Mouse (Mus musculus) neural tube, embryonic 11.5 days (tissue): Measurements from ENCODE around the gene Aatk. TPM values are rescaled to one million over a fixed set of nuclear protein-coding genes. Genes with fewer than 3 reads are reported as not detected.
A peak's percentile ranks its signal among the peaks of the same experiment; 100 is the strongest.

Experiments used
- ATAC-seq: fragments of 200-750 bp; cut with Nextera tagmentation; 2 replicates; pipeline ENCODE4 v1.8.0; 2017; ENCODE audit warnings: moderate number of reproducible peaks, mild to moderate bottlenecking, moderate TSS enrichment, moderate library complexity; ENCODE audit not compliant: insufficient read depth, low FRiP score, low TSS enrichment
- DNase-seq: peaks from one replicate; pipeline ENCODE4 v3.0.0-alpha.2; 2015; ENCODE audit warnings: low spot score
- H3K27ac ChIP-seq: fragments of 300-500 bp; sonication (generic); 2 replicates; pipeline ENCODE4 v1.5.1; 2014; ENCODE audit warnings: low read depth, mild to moderate bottlenecking, low read length
- H3K27me3 ChIP-seq: fragments of 300-500 bp; sonication (generic); 2 replicates; pipeline ENCODE4 v1.6.1; 2014; ENCODE audit warnings: mild to moderate bottlenecking, low read length, mixed read lengths; ENCODE audit not compliant: control insufficient read depth, insufficient read depth
- H3K36me3 ChIP-seq: fragments of 300-500 bp; sonication (generic); 2 replicates; pipeline ENCODE4 v1.6.1; 2014; ENCODE audit warnings: mild to moderate bottlenecking, low read length, moderate library complexity, mixed read lengths; ENCODE audit not compliant: control insufficient read depth, insufficient read depth
- H3K4me1 ChIP-seq: fragments of 300-500 bp; sonication (generic); 2 replicates; pipeline ENCODE4 v1.6.1; 2014; ENCODE audit warnings: low read length, mixed read lengths; ENCODE audit not compliant: control insufficient read depth, insufficient read depth
- H3K4me2 ChIP-seq: fragments of 300-500 bp; sonication (generic); 2 replicates; pipeline ENCODE4 v1.6.1; 2014; ENCODE audit warnings: low read depth, mild to moderate bottlenecking, moderate library complexity
- H3K4me3 ChIP-seq: fragments of 300-500 bp; sonication (generic); 2 replicates; pipeline ENCODE4 v1.5.1; 2014; ENCODE audit warnings: low read depth, low read length
- H3K9ac ChIP-seq: fragments of 300-500 bp; sonication (generic); 2 replicates; pipeline ENCODE4 v1.6.1; 2014; ENCODE audit warnings: mild to moderate bottlenecking, low read length
- H3K9me3 ChIP-seq: fragments of 300-500 bp; sonication (generic); 2 replicates; pipeline ENCODE4 v1.6.1; 2016; ENCODE audit warnings: low read length; ENCODE audit not compliant: control insufficient read depth
- WGBS: fragments of 180-500 bp; shearing (Covaris S2); extraction: QIAGEN DNeasy Blood & Tissue Kit; methylation state at CpG from one replicate; pipeline ENCODE4 v1.1.7; 2014; 5-methylcytosine and 5-hydroxymethylcytosine counted together
- polyA plus RNA-seq: library from polyadenylated mRNA; unstranded; fragments of >200 nt; fragmentation: Nextera tagmentation; extraction: Ambion mirVana; gene quantifications from 2 replicates; pipeline ENCODE4 v1.2.1, GENCODE M21; 2014

The Aatk gene
- polyA plus RNA-seq = 3.0 and 5.1 TPM in 2 replicates

DNA sequence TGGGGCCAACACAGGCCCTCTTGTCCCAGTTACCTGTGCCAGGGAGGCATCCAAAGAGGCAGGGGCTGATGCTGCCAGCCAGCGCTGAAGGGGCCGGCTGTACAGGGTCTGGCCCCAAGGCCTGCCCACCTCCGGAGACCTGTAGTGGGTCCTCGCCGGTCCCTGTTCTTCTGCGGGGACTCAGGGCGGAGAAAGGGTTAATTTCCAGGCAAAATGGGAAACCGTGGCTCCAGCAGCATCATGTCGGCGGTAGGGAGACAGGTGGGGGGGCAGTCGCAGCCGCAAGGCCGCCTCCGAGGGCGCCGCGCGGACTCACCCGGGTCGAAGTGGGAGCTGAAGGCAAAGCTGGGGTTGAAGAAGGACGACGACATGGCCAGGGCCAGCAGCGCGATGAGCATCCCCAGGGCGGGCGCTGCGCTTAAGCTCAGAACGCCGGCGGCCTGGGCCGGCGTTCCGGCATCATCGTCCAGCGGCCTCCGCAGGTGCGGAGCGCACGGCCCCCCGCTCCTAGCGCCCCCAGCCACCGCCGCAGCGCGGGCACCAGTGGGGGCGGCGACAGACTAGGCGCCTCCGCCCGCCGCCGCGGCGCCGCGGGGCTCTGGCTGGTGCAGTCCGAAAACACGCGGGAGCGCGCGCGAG is at the start of gene Aatk:
Gene Aatk, minus strand, starts transcription at position 615 of the 639 bp plus-strand sequence.
- H3K27ac ChIP-seq = peak within 1 kb of the TSS; percentile 49; the same call in 1 of the 2 replicates
- peak; percentile 59 for DNase-seq
- H3K9ac ChIP-seq = peak within 1 kb of the TSS; percentile 80
- 1% methylated on average over 56 of the region's 63 CpGs for WGBS
- H3K36me3 ChIP-seq = no peaks in the 10 kb centered on the region
- H3K4me1 ChIP-seq = peaks cover 10% of the 10 kb centered on the region
- H3K27me3 ChIP-seq = peaks cover 26% of the 10 kb centered on the region
- no peaks in the 10 kb centered on the region for H3K9me3 ChIP-seq
- ATAC-seq = no peak
- H3K4me3 ChIP-seq = peak within 1 kb of the TSS; percentile 65
- H3K4me2 ChIP-seq = peak within 1 kb of the TSS; percentile 98

DNA sequence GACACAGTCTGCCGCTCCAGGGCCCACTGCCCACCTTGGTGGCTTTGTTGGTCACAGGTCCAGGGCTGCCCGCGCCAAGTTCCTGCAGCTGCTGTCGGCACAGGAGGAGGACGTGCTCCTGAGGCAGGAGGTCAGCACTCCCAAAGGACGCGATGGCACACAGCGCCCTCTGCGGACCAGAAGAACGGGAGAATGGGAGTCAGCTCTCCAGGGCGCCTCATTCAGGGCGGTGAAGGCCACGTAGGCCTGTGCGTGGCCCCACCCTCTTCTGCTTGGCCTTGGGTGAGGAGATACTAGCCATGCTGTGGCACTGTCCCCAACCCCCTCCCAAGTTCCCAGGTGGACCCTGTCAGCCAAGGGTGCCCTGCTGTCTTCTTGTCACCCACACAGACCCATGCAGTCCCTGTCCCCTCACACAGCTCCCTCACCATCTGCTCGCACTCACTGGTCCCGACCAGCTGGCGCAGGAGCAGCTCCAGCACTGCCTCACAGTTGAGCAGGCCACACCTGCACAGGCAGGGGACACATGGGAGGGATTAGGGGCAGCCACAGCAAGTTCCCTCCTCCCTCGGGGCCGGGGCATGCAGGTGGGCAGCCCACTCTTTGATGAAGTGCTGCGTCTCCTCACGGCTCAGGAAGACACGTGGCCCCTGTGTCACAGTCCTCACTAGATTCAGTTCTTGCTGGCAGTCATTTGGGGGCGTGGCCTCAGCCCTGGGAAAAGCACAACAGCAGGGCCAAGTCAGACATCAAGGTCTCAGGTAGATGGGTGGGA is 46.0 kb upstream of the Aatk start:
- peaks cover 9% of the 10 kb centered on the region for H3K36me3 ChIP-seq
- H3K27ac ChIP-seq = no peak overlapping the region
- H3K4me2 ChIP-seq = no peak overlapping the region
- no peak for DNase-seq
- WGBS = 80% methylated on average over 23 of the region's 23 CpGs
- no peaks in the 10 kb centered on the region for H3K9me3 ChIP-seq
- H3K9ac ChIP-seq = no peak overlapping the region
- no peak for ATAC-seq
- H3K27me3 ChIP-seq = no peaks in the 10 kb centered on the region
- no peak overlapping the region for H3K4me3 ChIP-seq
- H3K4me1 ChIP-seq = peaks cover 5% of the 10 kb centered on the region

DNA sequence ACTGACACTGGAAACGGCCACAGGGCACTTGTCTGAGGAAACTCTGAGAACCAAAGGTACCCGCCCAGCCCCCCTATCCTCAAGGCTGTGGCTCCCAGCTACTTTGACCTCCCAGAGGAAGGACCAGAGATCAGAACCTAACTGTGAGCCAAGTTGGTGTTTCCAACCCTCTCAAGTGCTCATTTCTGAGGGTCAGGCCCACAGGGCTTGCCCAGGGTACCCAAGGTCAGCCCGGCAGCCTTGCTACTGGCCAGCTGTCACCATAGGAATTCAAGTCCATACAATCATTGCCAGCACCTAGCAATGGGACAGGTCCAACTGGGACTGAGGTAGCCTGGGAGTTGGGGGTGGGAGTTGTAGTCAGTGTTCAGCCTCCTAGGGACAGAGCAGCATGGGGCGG is 43.7 kb upstream of the Aatk start:
- H3K27ac ChIP-seq = no peak overlapping the region
- peaks cover 9% of the 10 kb centered on the region for H3K36me3 ChIP-seq
- H3K27me3 ChIP-seq = no peaks in the 10 kb centered on the region
- H3K9ac ChIP-seq = no peak overlapping the region
- H3K4me1 ChIP-seq = peaks cover 4% of the 10 kb centered on the region
- ATAC-seq (no peak), DNase-seq (no peak)
- WGBS = 93% methylated on average over 4 of the region's 4 CpGs
- no peaks in the 10 kb centered on the region for H3K9me3 ChIP-seq
- no peak overlapping the region for H3K4me2 ChIP-seq
- H3K4me3 ChIP-seq = no peak overlapping the region

DNA sequence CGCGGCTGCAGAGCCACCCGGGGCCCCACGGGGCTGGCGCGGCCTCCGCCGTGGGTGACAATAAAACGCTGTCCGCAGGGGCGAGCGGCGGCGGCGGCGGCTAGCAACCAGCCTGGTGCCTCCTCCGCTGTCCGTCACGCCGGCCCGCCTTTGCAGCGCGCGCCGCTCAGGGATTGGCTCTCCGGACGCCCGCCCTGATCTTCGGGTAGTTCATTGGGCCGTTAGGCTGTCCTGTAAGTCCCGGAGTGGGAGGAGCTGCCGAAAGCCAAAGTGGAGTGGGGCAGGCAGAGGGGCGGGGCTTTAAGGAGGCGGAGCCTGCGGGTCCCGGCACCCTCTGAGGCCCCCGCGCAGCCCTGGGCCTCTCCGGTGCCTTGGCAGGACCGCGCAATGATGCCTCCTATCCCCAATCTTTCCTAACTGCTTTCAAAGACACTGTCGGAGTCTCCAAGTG is 39.8 kb upstream of the Aatk start, which contains the start of gene Cep131:
Gene Cep131, minus strand, starts transcription at position 126 of the 451 bp plus-strand sequence.
- Histone ChIP-seq H3K27ac (peak within 1 kb of the TSS; percentile 87), H3K4me2 (peak within 1 kb of the TSS; percentile 97), H3K9me3 (no peaks in the 10 kb centered on the region), H3K36me3 (peaks cover 1% of the 10 kb centered on the region), H3K9ac (peak within 1 kb of the TSS; percentile 94), H3K27me3 (no peaks in the 10 kb centered on the region), H3K4me3 (peak within 1 kb of the TSS; percentile 98), H3K4me1 (peaks cover 14% of the 10 kb centered on the region)
- WGBS = under 1% methylated on average over 39 of the region's 42 CpGs
- DNase-seq = peak; percentile 97
- peak; percentile 98 for ATAC-seq

DNA sequence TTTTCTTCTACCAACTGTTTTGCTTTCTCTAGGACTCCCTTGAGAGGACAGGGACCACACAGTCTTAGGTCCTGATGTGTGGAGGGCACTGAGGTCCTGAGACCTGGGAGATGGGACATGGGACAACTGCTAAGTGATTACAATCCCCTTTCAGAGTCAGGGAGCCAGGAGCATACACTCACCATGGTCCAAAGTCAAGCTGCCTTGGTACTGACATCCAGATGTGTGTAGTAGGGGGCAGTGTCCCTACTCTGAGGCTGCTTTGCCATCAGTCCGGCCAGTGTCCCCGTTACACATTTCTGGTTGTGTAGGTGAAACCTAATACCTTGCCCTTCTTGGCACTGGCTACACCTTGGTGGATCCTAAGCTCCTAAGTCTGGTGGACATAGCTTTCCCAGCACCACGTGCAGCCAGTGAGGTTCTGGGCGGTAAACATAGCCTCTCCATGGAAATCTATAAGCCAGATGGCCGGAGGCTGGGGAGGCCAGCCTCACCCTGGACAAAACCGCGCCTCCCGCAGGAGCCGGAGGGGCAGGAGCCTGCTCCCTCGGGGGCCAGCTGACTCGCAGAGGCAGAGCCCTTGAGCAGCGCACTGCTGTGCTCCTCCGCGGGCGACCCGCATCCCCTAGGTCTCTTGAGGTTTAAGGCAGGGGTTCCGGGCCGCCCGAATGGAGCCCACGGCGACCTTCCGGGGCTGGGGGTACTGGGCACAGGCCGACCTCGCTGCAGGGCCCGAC is 39.1 kb upstream of the Aatk start:
- peak overlapping the region; percentile 97 for H3K4me2 ChIP-seq
- DNase-seq = peak; percentile 45
- peak overlapping the region; percentile 98 for H3K4me3 ChIP-seq
- H3K4me1 ChIP-seq = peaks cover 14% of the 10 kb centered on the region
- H3K27ac ChIP-seq = peak overlapping the region; percentile 87
- H3K9me3 ChIP-seq = no peaks in the 10 kb centered on the region
- peak overlapping the region; percentile 94 for H3K9ac ChIP-seq
- WGBS = under 1% methylated on average over 23 of the region's 25 CpGs
- H3K27me3 ChIP-seq = no peaks in the 10 kb centered on the region
- H3K36me3 ChIP-seq = no peaks in the 10 kb centered on the region; the same call in 1 of the 2 replicates
- ATAC-seq = peak; percentile 17; the same call in 1 of the 2 replicates

DNA sequence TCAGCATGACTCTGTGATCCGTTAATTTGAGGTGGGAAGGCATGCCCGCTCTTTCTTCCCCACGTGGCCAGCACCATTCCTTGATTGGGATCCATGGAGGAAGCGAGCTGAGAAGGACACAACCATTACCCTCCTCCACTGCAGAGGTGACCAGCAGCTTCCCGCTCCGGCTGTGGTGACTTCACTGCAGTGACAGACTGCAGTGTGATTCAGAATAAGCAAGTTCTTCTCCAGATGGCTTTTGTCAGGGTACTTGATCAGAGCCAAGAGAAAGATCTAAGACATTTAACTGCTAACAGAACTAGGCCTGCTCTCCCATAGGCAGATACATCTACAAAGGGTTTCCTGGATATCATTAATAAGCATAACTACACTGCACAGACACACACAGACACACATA is 33.3 kb upstream of the Aatk start:
- WGBS = 87% methylated on average over 6 of the region's 6 CpGs
- ATAC-seq = no peak
- H3K9ac ChIP-seq = no peak overlapping the region
- H3K9me3 ChIP-seq = no peaks in the 10 kb centered on the region
- H3K27me3 ChIP-seq = no peaks in the 10 kb centered on the region
- no peak overlapping the region for H3K4me2 ChIP-seq
- no peak overlapping the region for H3K27ac ChIP-seq
- H3K4me1 ChIP-seq = peaks cover 6% of the 10 kb centered on the region
- no peak for DNase-seq
- H3K4me3 ChIP-seq = no peak overlapping the region
- H3K36me3 ChIP-seq = peaks cover 17% of the 10 kb centered on the region

DNA sequence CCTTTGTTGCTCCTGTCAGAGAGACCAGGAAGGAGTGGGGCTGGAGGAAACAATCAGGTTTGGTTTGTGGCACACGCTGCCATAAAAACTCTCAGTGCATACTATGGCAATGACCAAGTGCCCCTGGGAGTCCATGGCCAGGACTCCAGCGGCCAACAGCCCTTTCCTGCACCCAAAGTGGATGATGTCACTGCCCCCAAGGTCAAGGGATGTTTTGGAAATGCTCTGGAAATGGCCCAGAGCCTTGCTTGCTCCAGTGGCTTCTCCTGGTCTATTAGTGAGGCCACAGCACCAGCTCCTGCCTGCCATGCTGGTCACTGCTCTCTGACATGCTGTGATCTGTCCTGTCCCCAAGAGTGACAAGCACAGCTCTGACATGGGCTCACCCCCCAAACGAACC is 29.2 kb upstream of the Aatk start:
- WGBS = 75% methylated on average over 3 of the region's 3 CpGs
- Histone ChIP-seq H3K4me3 (no peak overlapping the region), H3K27me3 (no peaks in the 10 kb centered on the region), H3K4me1 (no peaks in the 10 kb centered on the region), H3K27ac (no peak overlapping the region), H3K9ac (peak overlapping the region; percentile 4; the same call in 1 of the 2 replicates), H3K9me3 (no peaks in the 10 kb centered on the region), H3K36me3 (peaks cover 25% of the 10 kb centered on the region), H3K4me2 (no peak overlapping the region)
- peak; percentile 7 for DNase-seq
- no peak for ATAC-seq

DNA sequence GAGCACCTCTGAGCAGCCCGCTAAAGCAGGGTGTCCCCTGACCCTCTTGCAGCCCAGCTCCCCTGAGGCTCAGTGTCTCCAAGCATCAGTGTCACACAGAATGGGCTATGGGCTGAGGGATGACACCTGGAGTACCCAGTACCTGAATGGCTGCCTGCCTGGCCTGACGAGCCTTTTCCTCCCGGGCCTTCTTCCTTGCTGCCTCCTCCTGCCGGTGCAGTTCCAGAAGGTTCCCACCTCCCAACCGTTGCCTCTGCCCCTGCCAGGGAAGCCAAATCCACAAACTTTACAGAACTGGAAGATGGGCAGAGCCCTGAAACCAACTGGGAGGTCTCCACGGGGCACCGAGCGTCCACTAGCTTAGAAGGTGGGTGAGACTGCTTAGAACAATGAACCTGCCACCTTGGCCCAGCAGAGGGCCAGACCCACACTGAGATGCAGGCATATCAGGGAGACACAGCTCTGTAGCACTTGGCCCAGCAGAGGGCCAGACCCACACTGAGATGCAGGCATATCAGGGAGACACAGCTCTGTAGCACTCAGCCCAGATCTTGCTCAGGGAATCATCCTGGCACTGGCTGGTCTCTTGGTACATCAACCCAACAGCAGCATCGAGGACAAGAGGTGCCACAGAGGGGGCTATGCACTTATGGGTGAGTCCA is 26.1 kb upstream of the Aatk start:
- H3K4me2 ChIP-seq = no peak overlapping the region
- H3K27ac ChIP-seq = no peak overlapping the region
- H3K4me3 ChIP-seq = no peak overlapping the region
- H3K4me1 ChIP-seq = peaks cover 11% of the 10 kb centered on the region; the same call in 1 of the 2 replicates
- H3K27me3 ChIP-seq = no peaks in the 10 kb centered on the region
- DNase-seq = no peak
- WGBS = 93% methylated on average over 9 of the region's 9 CpGs
- H3K9ac ChIP-seq = no peak overlapping the region
- no peaks in the 10 kb centered on the region for H3K9me3 ChIP-seq
- ATAC-seq = no peak
- H3K36me3 ChIP-seq = peaks cover 21% of the 10 kb centered on the region
